Mouse (Mus musculus) naive thymus-derived CD4-positive, alpha-beta T cell, adult 5 months (primary cell): ENCODE results near the gene Nrbf2. TPM values are rescaled to one million over a fixed set of nuclear protein-coding genes. Genes with fewer than 3 reads are reported as not detected.

Experiments used
- polyA plus RNA-seq: library from polyadenylated mRNA; unstranded; fragments of 100-300 nt; shearing (Covaris generic); gene quantifications from one replicate; pipeline ENCODE4 v1.2.1, GENCODE M21; 2017

Gene Nrbf2
- polyA plus RNA-seq = 60.3 TPM

GRCm38 (mm10) chr10:67285176-67285814 lies at the start of gene Nrbf2:
TSS of gene Nrbf2 (minus strand) at chr10:67285305.

Other genes with a start within 250 kb of the Nrbf2 start
- gene Jmjd1c, start 189.2 kb downstream of the Nrbf2 start, polyA plus RNA-seq = 71.6 TPM
- 13.2 TPM for gene Reep3, start 188.4 kb downstream of the Nrbf2 start, polyA plus RNA-seq